Mouse (Mus musculus) layer of hippocampus, adult 11-12 months (tissue): Measurements from ENCODE around the gene Unc13b.

Source experiments
- DNase-seq: peaks from one replicate; pipeline ENCODE4 v3.0.0; 2022; ENCODE audit warnings: low spot score

Unc13b gene

DNA sequence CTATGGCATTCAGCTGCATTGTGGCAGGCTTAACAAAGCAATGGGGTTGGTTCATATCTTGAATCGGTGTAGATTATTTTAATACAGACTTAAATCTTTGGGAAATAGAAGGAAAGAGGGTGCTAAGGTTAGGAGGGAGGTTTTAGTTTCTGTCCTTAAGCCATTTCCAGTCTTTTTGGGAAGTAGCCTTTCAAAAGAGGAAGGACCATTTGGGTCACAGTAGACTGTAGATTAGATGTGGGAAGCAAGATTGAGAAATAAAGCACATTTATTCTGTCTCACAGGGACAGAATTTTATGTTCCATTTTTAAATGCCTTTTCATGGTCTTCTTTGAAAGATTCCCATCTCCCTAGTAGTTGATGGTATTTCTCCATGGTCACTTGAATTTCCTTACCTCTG lies 159.2 kb downstream of the Unc13b start:
- no peak for DNase-seq

DNA sequence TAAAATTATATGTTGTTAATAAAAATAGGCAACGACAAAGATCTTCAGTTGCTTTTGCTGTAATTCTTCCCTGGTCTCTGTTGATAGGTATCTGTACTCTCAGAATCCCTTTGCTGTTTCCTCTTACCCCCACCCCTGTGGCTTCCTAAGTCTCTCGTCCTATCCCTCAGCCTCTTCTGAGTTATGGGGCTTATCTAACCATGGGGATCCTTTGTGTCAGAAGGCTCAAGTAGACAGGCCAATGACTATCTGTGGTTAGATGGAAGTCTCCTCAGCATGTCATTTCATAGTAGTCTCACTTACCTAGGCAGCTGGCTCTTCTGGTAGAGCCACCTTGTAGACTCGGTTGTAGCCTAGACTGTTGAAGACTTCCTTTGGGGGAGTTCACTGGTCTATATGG lies 173.1 kb downstream of the Unc13b start:
- no peak for DNase-seq

DNA sequence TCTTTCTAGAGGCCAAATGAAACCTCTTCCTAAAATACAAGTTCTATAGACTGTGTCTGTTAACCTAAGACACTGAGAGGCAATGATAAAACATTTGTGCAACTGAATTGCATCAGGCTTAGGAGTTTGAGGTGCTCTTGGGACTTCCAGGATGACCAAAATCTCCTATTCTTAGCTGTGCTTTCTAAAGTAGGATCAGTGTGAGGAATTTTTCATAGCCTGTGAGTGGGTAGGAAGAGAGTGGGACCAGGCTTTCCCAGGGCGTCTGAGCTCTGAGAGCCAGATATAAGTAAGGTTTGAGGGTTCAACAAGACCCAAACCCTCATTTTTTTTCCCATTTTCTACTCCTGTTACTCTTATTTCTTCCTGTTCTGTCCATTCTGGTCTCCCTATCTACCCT lies 174.2 kb downstream of the Unc13b start:
- DNase-seq: no peak

DNA sequence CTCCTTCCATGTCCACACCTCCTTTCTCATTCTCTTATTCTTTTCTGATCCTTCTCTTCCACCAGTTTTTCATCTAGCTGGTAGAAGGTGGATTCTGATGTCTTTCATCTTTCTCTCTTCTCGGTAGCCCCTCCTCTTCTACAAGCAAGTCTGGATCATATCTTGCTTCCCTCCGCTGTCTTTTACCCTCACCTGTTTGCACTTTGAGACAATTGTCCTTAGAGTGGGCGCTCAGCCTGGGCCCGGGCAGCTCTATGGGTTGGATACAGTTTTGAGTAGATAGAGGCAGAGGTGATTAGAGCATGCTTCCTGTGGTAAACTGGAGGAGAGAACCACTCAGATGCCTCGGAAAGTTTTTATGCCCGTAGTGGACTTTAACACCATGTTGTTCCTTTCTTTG lies 174.7 kb downstream of the Unc13b start:
- DNase-seq: no peak

DNA sequence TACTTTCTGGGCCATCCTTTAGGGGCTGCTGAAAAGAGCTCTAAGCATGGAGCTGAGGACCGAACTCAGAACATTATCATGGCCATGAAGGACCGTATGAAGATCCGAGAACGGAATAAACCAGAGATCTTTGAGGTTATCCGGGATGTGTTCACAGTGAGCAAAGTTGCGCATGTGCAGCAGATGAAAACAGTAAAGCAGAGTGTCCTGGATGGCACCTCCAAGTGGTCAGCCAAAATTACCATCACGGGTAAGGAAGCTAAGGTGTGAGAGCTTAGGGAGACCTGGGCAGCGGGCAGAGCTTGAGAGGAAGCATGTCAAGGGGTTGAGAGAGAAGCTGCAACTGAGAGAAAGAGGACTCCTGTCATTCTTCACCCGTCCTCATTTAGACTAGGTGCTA lies 178.1 kb downstream of the Unc13b start:
- no peak for DNase-seq

DNA sequence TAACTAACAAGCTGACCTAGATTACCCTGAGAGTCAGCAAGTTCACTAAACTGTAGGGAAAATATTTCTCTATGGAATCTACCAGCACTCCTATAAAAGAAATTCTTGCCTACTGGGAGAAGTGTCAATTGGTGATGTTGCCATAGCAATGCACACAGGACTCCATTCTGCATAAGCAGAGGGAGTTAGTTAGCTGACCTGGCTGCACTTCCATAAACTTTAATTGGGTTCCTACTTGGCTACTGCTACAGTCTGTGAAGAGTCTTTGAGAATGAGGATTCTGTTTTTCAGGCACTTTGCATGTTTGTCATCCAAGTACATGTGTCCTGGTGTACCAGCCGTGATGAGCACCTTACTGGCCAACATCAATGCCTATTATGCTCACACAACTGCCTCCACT lies 182.0 kb downstream of the Unc13b start:
- DNase-seq: no peak

DNA sequence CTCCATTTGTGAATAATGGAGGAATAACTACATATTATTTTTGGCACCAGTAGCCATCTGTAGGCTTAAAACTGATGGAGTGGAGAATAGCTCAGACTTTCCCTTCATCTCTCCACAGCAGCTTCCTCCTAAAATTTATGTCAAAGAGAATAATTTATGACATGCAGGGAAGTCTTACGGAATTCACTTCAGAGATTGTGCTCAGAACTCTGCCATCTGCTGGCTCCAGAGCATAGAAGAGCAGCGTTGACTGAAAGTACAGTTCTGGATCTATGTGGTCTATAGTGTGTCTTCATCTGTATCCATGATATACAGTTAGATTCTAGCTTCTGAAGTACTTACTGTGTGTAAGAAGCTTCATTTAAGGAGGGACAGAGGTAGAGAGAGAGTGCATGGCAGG lies 185.3 kb downstream of the Unc13b start:
- DNase-seq: peak; percentile 40

DNA sequence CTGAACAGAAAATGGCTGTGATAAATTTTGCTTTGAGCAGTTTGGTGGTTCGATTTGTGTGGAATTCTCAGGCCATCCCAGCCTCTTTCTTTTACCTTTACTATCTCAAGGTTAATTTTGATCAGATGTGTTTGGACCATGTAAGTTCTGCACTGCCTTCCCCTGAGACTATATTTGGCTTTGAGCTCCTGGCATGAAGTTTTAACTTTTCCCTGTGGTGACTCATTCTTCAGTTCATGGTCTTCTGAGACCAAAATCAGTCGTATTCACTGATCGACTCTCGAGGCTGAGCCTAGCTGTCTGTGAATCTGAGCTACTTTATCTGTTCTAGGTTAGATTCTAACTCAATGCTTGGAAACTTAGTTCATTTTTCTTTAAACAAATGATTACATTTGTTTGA lies 187.0 kb downstream of the Unc13b start:
- DNase-seq: no peak

DNA sequence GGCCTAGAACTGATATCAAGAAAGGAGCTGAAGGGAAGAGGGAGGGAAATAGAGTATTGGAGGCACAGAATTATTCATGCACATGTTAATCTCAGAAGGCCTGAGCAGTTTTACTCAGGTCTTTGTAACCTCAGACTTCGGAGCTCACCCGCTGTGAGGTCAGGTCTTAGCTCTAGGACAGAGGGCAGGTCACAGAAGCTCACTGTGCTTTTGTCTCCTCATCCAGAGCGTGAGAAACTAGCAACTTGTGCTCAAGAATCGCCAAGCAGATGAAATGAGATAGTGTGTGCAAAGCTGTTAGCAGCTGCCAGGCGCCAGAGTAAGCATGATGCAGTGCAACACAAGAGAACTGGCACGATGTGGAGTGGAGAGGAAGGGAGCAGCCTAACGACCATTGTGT lies 189.3 kb downstream of the Unc13b start:
- no peak for DNase-seq

DNA sequence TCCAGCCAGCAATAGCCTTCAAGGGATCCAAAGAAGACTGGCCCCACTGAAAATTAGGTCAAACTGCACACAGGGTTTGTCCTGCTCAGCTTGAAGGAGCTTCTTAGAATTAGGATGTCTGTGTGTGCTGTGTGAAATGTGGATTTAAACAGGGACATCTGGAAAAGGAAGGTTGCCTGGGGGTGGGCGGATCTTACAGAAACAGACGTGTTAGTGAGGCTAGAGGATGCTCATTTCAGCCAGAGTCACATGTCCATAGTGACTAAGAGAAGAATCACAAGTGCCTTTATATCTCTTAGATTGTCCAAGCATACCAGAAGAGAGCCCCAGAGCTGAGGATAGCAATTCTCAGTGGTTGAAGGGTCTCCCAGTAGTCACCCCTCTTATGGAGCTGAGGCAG lies 190.2 kb downstream of the Unc13b start:
- no peak for DNase-seq

DNA sequence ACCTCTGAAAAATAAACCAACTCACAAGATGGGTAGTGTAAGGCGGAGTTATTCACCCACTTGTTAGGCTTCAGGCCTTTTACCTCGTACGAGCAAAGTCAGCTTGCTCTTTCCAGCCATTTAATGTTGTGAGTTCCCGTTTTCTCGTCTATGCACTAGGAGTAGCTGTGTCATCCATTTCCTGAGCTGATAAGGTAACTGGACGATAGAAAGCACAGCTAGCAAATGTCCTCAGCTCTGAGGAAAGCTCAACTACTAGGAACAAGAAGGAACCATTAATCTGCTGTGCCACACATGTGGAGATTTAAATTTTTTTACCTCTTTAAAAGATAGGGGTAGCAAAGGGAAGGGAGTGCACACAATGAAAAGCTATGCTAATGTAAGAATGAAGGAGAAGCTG lies 192.5 kb downstream of the Unc13b start:
- DNase-seq: no peak

DNA sequence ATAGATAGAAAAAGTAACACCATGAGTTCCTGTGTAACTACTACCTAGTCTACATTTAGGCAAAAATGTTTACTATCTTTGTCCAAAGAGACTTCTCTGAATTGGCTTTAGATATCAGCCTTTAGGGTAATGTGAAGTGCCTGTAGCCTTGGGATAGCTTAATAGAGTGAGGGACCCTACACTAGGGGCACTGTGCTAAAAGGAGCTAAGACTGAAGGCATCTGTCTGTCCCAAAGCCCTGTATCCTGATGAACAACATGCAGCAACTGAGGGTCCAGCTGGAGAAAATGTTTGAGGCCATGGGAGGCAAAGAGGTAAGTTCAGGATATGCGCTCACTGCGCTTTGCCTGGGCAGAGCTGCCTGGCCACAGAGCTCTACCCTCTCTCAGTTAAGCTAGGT lies 198.3 kb downstream of the Unc13b start:
- DNase-seq: no peak

DNA sequence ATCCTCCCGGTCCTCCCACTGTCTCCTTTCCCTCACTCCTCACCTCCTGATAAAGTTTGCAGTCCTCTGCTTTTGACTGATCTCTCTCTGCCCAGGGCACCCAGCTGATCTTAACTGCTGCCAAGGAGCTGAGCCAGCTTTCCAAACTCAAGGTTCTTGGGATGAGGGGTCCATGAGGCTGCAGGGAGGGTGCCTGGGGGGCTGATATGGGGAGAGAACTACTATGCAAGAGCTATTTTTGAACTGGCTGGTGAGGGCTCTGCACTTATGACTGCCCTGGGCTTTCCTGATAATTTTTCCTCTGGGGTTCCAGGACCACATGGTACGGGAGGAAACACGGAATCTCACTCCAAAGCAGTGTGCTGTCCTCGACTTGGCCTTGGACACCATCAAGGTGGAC lies 199.8 kb downstream of the Unc13b start:
- no peak for DNase-seq

DNA sequence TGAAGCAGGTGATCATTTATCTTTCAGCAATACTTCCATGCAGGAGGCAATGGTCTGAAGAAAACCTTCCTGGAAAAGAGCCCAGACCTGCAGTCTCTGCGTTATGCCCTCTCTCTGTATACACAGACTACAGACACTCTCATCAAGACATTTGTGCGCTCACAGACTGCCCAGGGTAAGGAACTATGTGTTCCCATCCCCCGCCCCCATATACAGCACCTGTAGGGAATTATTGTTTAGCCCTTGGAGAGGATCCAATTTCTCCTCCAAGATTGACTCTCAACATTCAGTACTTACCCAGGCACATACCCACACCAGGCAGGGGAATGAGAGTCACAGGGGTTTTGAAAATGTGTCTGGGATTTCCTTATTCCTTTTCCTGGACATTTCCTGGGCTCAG lies 200.7 kb downstream of the Unc13b start:
- no peak for DNase-seq

DNA sequence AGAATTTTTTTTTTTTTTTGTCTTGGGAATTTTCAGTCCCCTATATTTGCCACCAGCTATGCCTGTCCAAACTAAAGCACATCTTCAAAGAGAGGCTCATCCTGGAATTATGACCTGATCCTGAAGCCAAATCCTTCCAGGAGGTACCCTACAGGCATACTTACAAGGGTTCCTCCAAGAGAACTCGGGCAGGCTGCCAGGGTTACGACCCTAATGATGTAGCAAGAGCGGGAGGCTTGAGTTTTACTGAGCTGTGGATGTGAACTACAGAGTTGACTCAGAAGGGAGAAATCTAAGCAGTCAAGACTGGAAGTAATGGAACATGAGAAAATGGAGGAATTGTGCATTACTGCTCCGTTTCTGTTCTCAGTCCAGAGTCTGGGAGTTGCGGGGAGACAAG lies 201.3 kb downstream of the Unc13b start:
- DNase-seq: no peak

DNA sequence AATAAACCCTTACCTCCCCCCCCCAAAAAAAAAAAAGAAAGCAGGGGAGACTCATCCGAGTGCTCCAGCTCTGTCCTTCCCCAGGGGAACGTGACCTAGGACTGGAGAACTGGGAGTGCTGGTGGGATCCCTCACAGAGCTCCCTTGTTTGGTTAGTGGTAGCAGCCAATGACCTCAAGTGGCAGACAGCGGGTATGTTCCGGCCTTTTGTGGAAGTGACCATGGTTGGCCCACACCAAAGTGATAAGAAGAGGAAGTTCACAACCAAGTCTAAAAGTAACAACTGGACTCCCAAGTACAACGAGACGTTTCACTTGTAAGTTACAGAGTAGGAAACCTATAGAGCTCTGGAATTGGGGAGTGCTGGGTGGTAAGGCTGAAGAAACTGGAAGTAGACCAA lies 204.1 kb downstream of the Unc13b start:
- DNase-seq: peak; percentile 27

DNA sequence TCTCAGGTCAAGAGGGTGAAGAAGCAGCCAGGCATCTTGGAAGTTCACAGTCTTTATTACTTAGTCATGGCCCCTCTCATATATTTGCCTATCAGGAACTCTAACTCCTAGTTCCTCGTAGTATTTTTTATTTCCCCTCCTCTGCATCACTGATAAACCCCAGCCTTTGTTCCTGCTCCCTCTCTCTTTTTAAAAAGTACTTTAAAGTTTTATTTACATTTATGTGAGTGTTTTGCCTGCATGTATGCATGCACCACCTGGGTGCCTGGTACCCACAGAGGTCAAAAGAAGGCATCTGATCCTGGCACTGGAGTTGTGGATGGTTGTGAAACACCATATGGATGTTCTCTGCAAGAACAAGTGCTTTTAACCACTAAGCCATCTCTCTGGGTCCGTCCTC lies 207.4 kb downstream of the Unc13b start:
- no peak for DNase-seq

DNA sequence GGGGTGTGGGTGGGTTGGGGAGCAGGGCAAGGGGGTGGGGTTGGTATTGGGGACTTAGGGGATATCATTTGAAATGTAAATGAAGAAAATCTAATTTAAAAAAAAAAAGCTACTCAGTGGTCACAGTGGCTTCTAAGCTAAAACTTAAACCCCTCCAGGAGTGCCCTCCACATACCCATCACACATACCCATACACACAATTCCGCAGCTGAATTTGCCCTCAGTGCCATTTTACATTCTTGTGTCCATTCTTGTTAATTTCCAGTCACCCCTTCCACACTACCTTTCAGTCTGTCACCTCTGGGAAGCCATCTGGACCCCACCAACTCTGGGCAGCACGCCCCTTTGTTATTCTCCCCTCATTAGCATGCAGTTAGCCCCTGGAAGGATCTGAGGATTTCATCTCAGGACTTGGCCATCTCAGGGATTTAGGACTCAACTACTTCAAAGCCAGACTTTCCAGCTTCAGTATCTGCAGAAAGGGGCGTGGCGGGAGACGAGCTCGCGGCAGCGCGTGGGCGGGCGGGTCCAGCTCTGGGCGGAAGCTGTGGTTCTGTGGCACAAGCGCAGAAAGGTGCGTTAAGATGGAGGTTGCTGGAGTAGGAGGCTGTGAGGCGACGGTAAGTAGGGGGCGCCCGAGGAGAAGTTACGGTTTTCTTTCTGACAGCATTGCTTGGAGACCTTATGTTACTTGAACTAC lies 208.0 kb downstream of the Unc13b start, which contains the start of gene Atp8b5:
Atp8b5 (plus strand) TSS at position 537 of the 700 bp plus-strand sequence.
- DNase-seq: peak; percentile 88

DNA sequence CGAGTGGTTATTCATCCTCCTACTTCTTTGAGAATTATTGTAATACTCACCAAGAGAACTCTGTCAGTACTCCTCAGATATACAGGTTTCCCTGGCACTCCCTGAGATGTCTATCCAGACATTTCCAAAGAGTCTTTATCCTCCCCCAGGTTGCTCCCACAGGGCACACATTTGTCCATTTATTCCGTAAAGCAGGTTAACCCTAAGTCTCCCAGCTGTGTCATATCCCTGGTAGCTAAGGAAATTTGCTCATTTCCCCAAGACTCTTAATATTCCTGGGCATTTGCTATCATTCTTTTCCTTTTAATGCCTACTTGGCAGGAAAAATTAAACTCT lies 208.5 kb downstream of the Unc13b start:
- DNase-seq: no peak

DNA sequence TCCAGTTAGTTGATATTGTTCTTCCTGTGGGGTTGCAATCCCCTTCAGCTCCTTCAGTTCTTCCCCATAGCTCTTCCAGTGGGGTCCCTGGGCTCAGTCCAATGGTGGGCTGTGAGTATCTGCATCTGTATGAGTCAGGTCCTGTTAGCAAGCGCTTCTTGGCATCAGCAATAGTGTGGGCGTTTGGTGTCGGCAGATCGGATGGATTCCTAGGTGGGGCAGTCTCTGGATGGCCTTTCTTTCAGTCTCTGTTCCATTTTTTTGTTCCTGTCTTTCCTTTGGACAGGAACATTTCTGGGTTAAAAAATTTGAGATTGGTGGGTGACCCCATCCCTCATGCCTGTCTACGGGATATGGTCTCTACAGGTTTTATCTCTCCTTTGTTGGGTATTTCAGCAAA lies 226.7 kb downstream of the Unc13b start:
- no peak for DNase-seq

DNA sequence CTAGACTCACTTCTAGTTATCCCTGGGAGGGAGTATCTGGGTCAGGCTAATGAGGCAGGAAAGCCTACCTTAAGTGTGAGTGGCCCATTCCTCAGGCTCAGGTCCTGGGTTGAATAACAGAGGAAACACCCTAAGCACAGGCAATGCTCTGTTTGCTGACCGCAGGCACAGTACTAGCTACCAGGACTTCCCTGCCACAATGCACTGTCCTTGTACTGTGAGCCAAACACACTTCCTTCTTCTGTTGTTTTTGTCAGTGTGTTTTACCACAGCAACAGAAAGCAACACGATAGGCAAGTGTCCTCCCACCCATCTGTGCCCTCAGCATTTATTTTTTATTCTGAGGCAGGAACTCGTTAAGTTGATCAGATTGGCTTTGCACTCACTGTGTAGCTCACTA lies 228.6 kb downstream of the Unc13b start:
- no peak for DNase-seq

DNA sequence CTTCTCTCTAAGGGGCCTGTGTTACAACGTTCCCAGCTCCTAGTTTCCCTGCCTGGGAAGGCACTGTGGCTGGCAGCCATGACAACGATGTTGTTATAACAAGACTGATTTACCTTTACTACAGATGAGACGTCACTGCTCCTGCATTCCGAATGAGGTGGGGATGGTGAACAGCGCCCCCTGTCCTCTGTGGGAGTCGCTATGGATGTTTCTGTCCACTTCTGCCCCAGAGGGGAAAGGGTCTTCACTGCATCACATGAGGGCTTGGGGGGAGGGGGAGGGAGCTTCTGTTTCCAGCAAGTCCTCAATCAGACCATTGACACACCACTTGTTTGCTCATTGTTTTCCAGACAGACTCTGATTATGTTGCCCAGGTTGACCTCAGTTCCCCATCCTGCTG lies 235.2 kb downstream of the Unc13b start:
- DNase-seq: peak; percentile 48

DNA sequence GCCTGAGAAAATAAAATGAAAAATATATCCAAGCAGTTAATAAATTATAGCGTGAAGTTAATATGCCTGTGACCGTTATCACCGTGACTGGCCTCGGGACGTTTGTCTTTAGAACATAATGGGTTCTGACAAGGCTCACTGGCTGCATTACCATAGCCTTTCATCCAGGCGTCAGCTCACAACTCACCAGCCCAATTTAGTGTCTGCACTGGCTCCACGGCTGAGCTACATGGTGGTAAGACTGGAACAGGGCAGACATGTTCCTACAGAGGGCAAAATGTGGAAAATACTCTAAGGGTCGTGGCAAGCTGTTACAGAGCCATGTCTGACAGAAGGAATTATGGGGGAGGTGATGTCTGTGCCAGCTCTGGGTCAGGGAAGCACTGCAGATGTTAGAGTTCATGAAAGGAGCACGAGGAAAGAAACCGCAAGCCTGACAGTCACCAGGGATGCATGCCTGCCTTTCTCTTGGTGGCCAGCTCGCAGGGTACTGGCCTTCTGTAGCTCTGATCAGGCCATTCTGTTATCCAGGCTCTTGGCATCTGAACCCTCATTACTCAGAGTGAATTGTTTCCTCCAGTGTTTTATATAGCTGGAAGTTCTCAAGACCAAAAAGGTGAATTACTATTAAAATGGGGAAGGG lies 251.1 kb downstream of the Unc13b start:
- DNase-seq: no peak
